Mouse (Mus musculus) hindbrain, embryonic 14.5 days (tissue): ENCODE measurements around the gene Arl5b. TPM values are rescaled to one million over a fixed set of nuclear protein-coding genes. Genes with fewer than 3 reads are reported as not detected.

Experiments
- ATAC-seq: fragments of 200-750 bp; cut with Nextera tagmentation; 2 replicates; pipeline ENCODE4 v1.8.0; 2017; ENCODE audit warnings: moderate number of reproducible peaks, mild to moderate bottlenecking, moderate TSS enrichment, moderate library complexity; ENCODE audit not compliant: low FRiP score
- DNase-seq: peaks from one replicate; pipeline ENCODE4 v3.0.0-alpha.2; 2015; ENCODE audit warnings: low spot score
- H3K27ac ChIP-seq: fragments of 300-500 bp; sonication (generic); 2 replicates; pipeline ENCODE4 v1.5.1; 2014; ENCODE audit warnings: mild to moderate bottlenecking, moderate library complexity
- H3K27me3 ChIP-seq: fragments of 300-500 bp; sonication (generic); 2 replicates; pipeline ENCODE4 v1.6.1; 2014; ENCODE audit warnings: mild to moderate bottlenecking, low read length, mixed read lengths; ENCODE audit not compliant: control insufficient read depth, insufficient read depth
- H3K36me3 ChIP-seq: fragments of 300-500 bp; sonication (generic); replicated peaks from 2 replicates; pipeline ENCODE4 v1.6.1; 2014; ENCODE audit not compliant: control insufficient read depth, insufficient read depth
- H3K4me1 ChIP-seq: fragments of 300-500 bp; sonication (generic); replicated peaks from 2 replicates; pipeline ENCODE4 v1.6.1; 2014; ENCODE audit warnings: antibody characterized with exemption, low read length, mixed read lengths; ENCODE audit not compliant: control insufficient read depth, insufficient read depth
- H3K4me2 ChIP-seq: fragments of 300-500 bp; sonication (generic); replicated peaks from 2 replicates; pipeline ENCODE4 v1.6.1; 2014; ENCODE audit warnings: mild to moderate bottlenecking, moderate library complexity
- H3K4me3 ChIP-seq: fragments of 300-500 bp; sonication (generic); replicated peaks from 2 replicates; pipeline ENCODE4 v1.5.1; 2014; ENCODE audit warnings: mild to moderate bottlenecking, low read length
- H3K9ac ChIP-seq: fragments of 300-500 bp; sonication (generic); 2 replicates; pipeline ENCODE4 v1.6.1; 2014
- H3K9me3 ChIP-seq: fragments of 300-500 bp; sonication (generic); 2 replicates; pipeline ENCODE4 v1.6.1; 2016; ENCODE audit warnings: low read length; ENCODE audit not compliant: control insufficient read depth
- WGBS: fragments of 180-500 bp; shearing (Covaris S2); extraction: QIAGEN DNeasy Blood & Tissue Kit; methylation state at CpG from one replicate; pipeline ENCODE4 v1.1.7; 2014; 5-methylcytosine and 5-hydroxymethylcytosine counted together
- polyA plus RNA-seq: library from polyadenylated mRNA; unstranded; fragments of >200 nt; fragmentation: Nextera tagmentation; extraction: Ambion mirVana; gene quantifications from 2 replicates; pipeline ENCODE4 v1.2.1, GENCODE M21; 2014

The Arl5b gene
- polyA plus RNA-seq, 1 experiment from 2014 or later: 35.5 TPM

DNA sequence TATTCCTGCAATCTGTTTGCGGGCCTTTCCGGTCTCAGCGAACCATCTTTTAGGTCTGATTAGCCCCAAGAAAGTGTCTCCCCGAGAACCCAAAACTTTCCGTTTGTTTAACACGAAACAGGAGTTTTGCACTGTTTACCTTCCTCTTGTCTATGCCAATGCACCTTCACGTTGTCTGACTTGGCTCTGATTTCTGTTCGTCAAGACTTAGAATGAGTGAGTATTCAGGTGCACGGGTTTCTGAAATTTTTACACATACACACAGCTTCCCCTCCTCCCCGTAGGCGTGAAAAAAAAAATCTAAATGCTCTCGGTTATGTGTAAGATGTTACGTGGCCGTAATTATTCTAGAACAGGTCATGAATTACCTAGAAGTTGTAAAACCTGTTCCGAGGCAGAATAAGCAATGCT, 6.6 kb downstream of the Arl5b start:
- no peak for ATAC-seq
- H3K4me2 ChIP-seq: peak overlapping the region; percentile 81
- peak overlapping the region; percentile 92 for H3K9ac ChIP-seq
- no peaks in the 10 kb centered on the region for H3K9me3 ChIP-seq
- DNase-seq: peak; percentile 55
- under 1% methylated on average over 15 of the region's 15 CpGs for WGBS
- H3K4me3 ChIP-seq: peak overlapping the region; percentile 83
- H3K27me3 ChIP-seq: no peaks in the 10 kb centered on the region
- H3K36me3 ChIP-seq: no peaks in the 10 kb centered on the region
- peaks cover 20% of the 10 kb centered on the region for H3K4me1 ChIP-seq
- peak overlapping the region; percentile 96 for H3K27ac ChIP-seq

GRCm38 (mm10) chr2:15058227-15058626, 9.0 kb downstream of the Arl5b start:
- H3K4me2 ChIP-seq: no peak overlapping the region
- DNase-seq: no peak

GRCm38 (mm10) chr2:15060856-15061255, 11.7 kb downstream of the Arl5b start:
- Histone ChIP-seq H3K36me3 (no peaks in the 10 kb centered on the region), H3K9ac (no peak overlapping the region), H3K9me3 (no peaks in the 10 kb centered on the region), H3K4me2 (no peak overlapping the region), H3K4me1 (peaks cover 40% of the 10 kb centered on the region), H3K27ac (no peak overlapping the region), H3K27me3 (no peaks in the 10 kb centered on the region), H3K4me3 (no peak overlapping the region)
- no peak for DNase-seq
- ATAC-seq: no peak
- WGBS: 94% methylated on average over 3 of the region's 3 CpGs

More at GRCm38 (mm10) chr2:15058227-15058626, 9.0 kb downstream of the Arl5b start:
- Histone ChIP-seq H3K9me3 (no peaks in the 10 kb centered on the region), H3K4me1 (peaks cover 20% of the 10 kb centered on the region), H3K4me3 (no peak overlapping the region), H3K27me3 (no peaks in the 10 kb centered on the region), H3K27ac (no peak overlapping the region), H3K9ac (no peak overlapping the region), H3K36me3 (no peaks in the 10 kb centered on the region)
- ATAC-seq: no peak
- WGBS: 81% methylated on average over 5 of the region's 5 CpGs

- 87% methylated on average over 1 of the region's 1 CpGs for WGBS
- H3K27me3 ChIP-seq: no peaks in the 10 kb centered on the region
- no peak for ATAC-seq
- H3K4me3 ChIP-seq: no peak overlapping the region
- no peak overlapping the region for H3K27ac ChIP-seq
- no peaks in the 10 kb centered on the region for H3K9me3 ChIP-seq
- peaks cover 10% of the 10 kb centered on the region for H3K36me3 ChIP-seq
- H3K9ac ChIP-seq: no peak overlapping the region
- H3K4me2 ChIP-seq: no peak overlapping the region
- no peak for DNase-seq
- peaks cover 20% of the 10 kb centered on the region for H3K4me1 ChIP-seq
Observed at GRCm38 (mm10) chr2:15063815-15064214, 14.6 kb downstream of the Arl5b start.

GRCm38 (mm10) chr2:15064380-15065269, 15.4 kb downstream of the Arl5b start:
- 63% methylated on average over 7 of the region's 7 CpGs for WGBS
- Histone ChIP-seq H3K4me3 (no peak overlapping the region), H3K9ac (no peak overlapping the region), H3K4me2 (no peak overlapping the region), H3K4me1 (peaks cover 20% of the 10 kb centered on the region), H3K9me3 (no peaks in the 10 kb centered on the region), H3K36me3 (peaks cover 17% of the 10 kb centered on the region), H3K27ac (no peak overlapping the region), H3K27me3 (no peaks in the 10 kb centered on the region)
- ATAC-seq: no peak
- no peak for DNase-seq

GRCm38 (mm10) chr2:15065447-15065846, 16.3 kb downstream of the Arl5b start:
- no peak for ATAC-seq
- no peak overlapping the region for H3K27ac ChIP-seq
- H3K27me3 ChIP-seq: no peaks in the 10 kb centered on the region
- H3K4me2 ChIP-seq: no peak overlapping the region
- no peaks in the 10 kb centered on the region for H3K9me3 ChIP-seq
- peaks cover 20% of the 10 kb centered on the region for H3K4me1 ChIP-seq
- WGBS: 65% methylated on average over 2 of the region's 2 CpGs
- H3K9ac ChIP-seq: no peak overlapping the region
- no peak for DNase-seq
- no peak overlapping the region for H3K4me3 ChIP-seq
- peaks cover 25% of the 10 kb centered on the region for H3K36me3 ChIP-seq

DNA sequence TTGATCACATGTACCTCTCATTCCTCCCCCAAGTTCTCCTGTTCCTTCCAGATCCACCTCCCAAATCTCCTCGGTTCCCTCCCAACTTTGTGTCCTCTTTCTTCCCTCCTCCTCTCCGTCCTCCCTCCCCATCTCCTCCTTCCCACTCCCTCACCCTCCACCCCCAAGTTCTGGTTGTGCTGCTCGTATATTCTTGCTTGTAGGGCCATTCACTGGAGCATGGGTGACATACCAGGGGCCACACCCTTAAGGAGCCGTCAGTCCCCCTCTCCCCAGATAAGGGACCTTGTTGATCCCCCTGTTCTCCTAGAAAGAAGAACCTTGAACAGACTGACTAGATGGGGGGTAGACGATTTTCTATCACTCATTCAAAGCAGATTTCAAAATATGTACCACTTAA, 17.9 kb downstream of the Arl5b start:
- Histone ChIP-seq H3K9ac (no peak overlapping the region), H3K4me1 (peaks cover 20% of the 10 kb centered on the region), H3K36me3 (peaks cover 40% of the 10 kb centered on the region), H3K9me3 (no peaks in the 10 kb centered on the region), H3K4me2 (no peak overlapping the region), H3K27ac (no peak overlapping the region), H3K27me3 (no peaks in the 10 kb centered on the region), H3K4me3 (no peak overlapping the region)
- ATAC-seq (no peak), DNase-seq (no peak)
- 85% methylated on average over 5 of the region's 5 CpGs for WGBS

- Histone ChIP-seq H3K4me2 (no peak overlapping the region), H3K4me1 (no peaks in the 10 kb centered on the region), H3K9me3 (no peaks in the 10 kb centered on the region), H3K9ac (no peak overlapping the region), H3K27me3 (no peaks in the 10 kb centered on the region), H3K4me3 (no peak overlapping the region), H3K27ac (no peak overlapping the region), H3K36me3 (peaks cover 46% of the 10 kb centered on the region)
- ATAC-seq (no peak), DNase-seq (no peak)
- 100% methylated on average over 2 of the region's 2 CpGs for WGBS
Observed at GRCm38 (mm10) chr2:15083702-15084101, 34.5 kb downstream of the Arl5b start.

DNA sequence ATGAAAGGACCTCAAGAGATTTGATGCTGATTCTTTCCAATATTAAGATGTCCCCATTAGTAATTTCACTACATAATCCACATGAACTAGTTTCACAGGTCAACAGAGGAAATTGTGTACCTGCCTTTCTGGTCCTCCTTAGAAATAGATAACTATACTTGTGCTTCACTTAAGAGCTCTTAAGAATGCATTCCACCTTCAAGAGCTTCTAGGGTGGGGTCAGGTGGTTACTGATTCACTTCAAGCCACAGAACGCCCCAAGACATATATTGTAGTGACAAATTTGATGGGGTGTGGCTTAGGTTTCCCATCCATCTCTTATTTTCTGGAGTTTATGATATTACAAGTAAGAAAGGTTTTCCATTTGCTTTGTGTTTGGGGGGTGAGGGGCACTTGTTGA, 38.1 kb downstream of the Arl5b start:
- WGBS: 90% methylated on average over 1 of the region's 1 CpGs
- ATAC-seq: no peak

More for the DNA sequence above, 38.1 kb downstream of the Arl5b start:
- H3K27me3 ChIP-seq: no peaks in the 10 kb centered on the region
- no peaks in the 10 kb centered on the region for H3K9me3 ChIP-seq
- DNase-seq: no peak
- H3K4me2 ChIP-seq: no peak overlapping the region
- no peak overlapping the region for H3K9ac ChIP-seq
- H3K36me3 ChIP-seq: peaks cover 14% of the 10 kb centered on the region
- no peak overlapping the region for H3K27ac ChIP-seq
- H3K4me3 ChIP-seq: no peak overlapping the region
- H3K4me1 ChIP-seq: no peaks in the 10 kb centered on the region
